ENCODE assay signal across 7 mouse cellular contexts in genomic region chr2:61454311-61454728, GRCm38 (mm10).
DNase-seq lines count a peak whose midpoint lies in the region; ATAC-seq lines count a peak whose summit lies in the region.

No protein-coding gene starts in this region.

- H3K9me3 ChIP-seq in limb, embryonic 10.5 days (replicated peaks): no peaks in the 10 kb centered on the region
- no peaks in the 10 kb centered on the region for H3K9me3 ChIP-seq in midbrain, embryonic 14.5 days (ENCODE audit: control insufficient read depth, low read length)

- peak; percentile 74 for DNase-seq in adrenal gland, adult 8-10 months
- peak; percentile 89 for DNase-seq in embryo, embryonic 9.5 days (ENCODE audit: extremely low spot score)
- DNase-seq in heart, adult 18-20 months: peak; percentile 85 to 95
- peak; percentile 89 for DNase-seq in kidney, adult 18-20 months
- peak; percentile 90 for DNase-seq in limb, embryonic 10.5 days (ENCODE audit: low spot score)
- DNase-seq in midbrain, embryonic 14.5 days: peak; percentile 95
- DNase-seq in spleen, adult 18-20 months: peak; percentile 20 to 60

- H3K4me1 ChIP-seq in limb, embryonic 10.5 days: peaks cover 18% of the 10 kb centered on the region
- peaks cover 9% of the 10 kb centered on the region; the same call in 1 of the 2 replicates for H3K4me1 ChIP-seq in midbrain, embryonic 14.5 days (ENCODE audit: control insufficient read depth, insufficient read depth, low read length)

- ATAC-seq in midbrain, embryonic 14.5 days (ENCODE audit: low FRiP score, low TSS enrichment): peak; percentile 79

- 0 out of 2 replicates have a peak, but pooled peaks cover 6% of the 10 kb centered on the region for H3K27me3 ChIP-seq in limb, embryonic 10.5 days (ENCODE audit: low read depth, poor library complexity, severe bottlenecking)
- 0 out of 2 replicates have a peak, but pooled peaks cover 3% of the 10 kb centered on the region for H3K27me3 ChIP-seq in midbrain, embryonic 14.5 days (ENCODE audit: control insufficient read depth, insufficient read depth, low read length)

- H3K36me3 ChIP-seq in limb, embryonic 10.5 days: no peaks in the 10 kb centered on the region
- no peaks in the 10 kb centered on the region for H3K36me3 ChIP-seq in midbrain, embryonic 14.5 days (ENCODE audit: control insufficient read depth, insufficient read depth, low read length)

- no peak overlapping the region; the same call in 1 of the 2 replicates for H3K9ac ChIP-seq in midbrain, embryonic 14.5 days (replicated peaks; ENCODE audit: low read length)

- H3K27ac ChIP-seq in limb, embryonic 10.5 days: peak overlapping the region; percentile 69
- H3K27ac ChIP-seq in midbrain, embryonic 14.5 days (replicated peaks; ENCODE audit: low read depth, low read length): no peak overlapping the region

- H3K4me3 ChIP-seq in limb, embryonic 10.5 days: peak overlapping the region; percentile 44
- H3K4me3 ChIP-seq in midbrain, embryonic 14.5 days (replicated peaks; ENCODE audit: low read depth, low read length): peak overlapping the region; percentile 27

- peak overlapping the region; percentile 52 for H3K4me2 ChIP-seq in midbrain, embryonic 14.5 days (ENCODE audit: low read length)

- WGBS in limb, embryonic 10.5 days: 7% methylated on average over 12 of the region's 12 CpGs
- 4% methylated on average over 12 of the region's 12 CpGs for WGBS in midbrain, embryonic 14.5 days

Comparison
In these comparisons a context has a peak if more than half of its experiments do, and no peak if none do; other contexts are left out.
1. DNase-seq: peak in every context shown above with its lines; median percentile 95 in midbrain, embryonic 14.5 days; 90 in heart, adult 18-20 months; 90 in limb, embryonic 10.5 days; 89 in embryo, embryonic 9.5 days; 89 in kidney, adult 18-20 months; 74 in adrenal gland, adult 8-10 months; 40 in spleen, adult 18-20 months.